Mouse (Mus musculus) midbrain, embryonic 10.5 days (tissue): ENCODE results near the gene Gucy1b2. TPM values are rescaled to one million over a fixed set of nuclear protein-coding genes. Genes with fewer than 3 reads are reported as not detected.

Source experiments
- DNase-seq: peaks from one replicate; pipeline ENCODE4 v3.0.0-alpha.2; 2017; ENCODE audit warnings: low spot score
- H3K27ac ChIP-seq: fragments of 300-500 bp; sonication (generic); replicated peaks from 2 replicates; pipeline ENCODE4 v1.5.1; 2016; ENCODE audit warnings: mild to moderate bottlenecking
- H3K27me3 ChIP-seq: fragments of 300-500 bp; sonication (generic); 2 replicates; pipeline ENCODE4 v1.6.1; 2016; ENCODE audit warnings: low read depth, mild to moderate bottlenecking; ENCODE audit not compliant: poor library complexity, severe bottlenecking
- H3K36me3 ChIP-seq: fragments of 300-500 bp; sonication (generic); 2 replicates; pipeline ENCODE4 v1.6.1; 2016; ENCODE audit warnings: mild to moderate bottlenecking, moderate library complexity
- H3K4me1 ChIP-seq: fragments of 300-500 bp; sonication (generic); 2 replicates; pipeline ENCODE4 v1.6.1; 2016
- H3K4me3 ChIP-seq: fragments of 300-500 bp; sonication (generic); 2 replicates; pipeline ENCODE4 v1.5.1; 2016; ENCODE audit warnings: mild to moderate bottlenecking, moderate library complexity
- H3K9me3 ChIP-seq: fragments of 300-500 bp; sonication (generic); replicated peaks from 2 replicates; pipeline ENCODE4 v1.6.1; 2016; ENCODE audit warnings: mild to moderate bottlenecking
- WGBS: fragments of 180-500 bp; shearing (Covaris S2); methylation state at CpG from one replicate; pipeline ENCODE4 v1.1.7; 2016; 5-methylcytosine and 5-hydroxymethylcytosine counted together
- polyA plus RNA-seq: library from polyadenylated mRNA; unstranded; fragments of >200 nt; fragmentation: Nextera tagmentation; extraction: Ambion mirVana; gene quantifications from 2 replicates; pipeline ENCODE4 v1.2.1, GENCODE M21; 2016

Gucy1b2 gene
- polyA plus RNA-seq, 1 experiment from 2014 or later, result 0.25 TPM

GRCm38 (mm10) chr14:62438236-62438635 is 17.9 kb downstream of the Gucy1b2 start:
- Histone ChIP-seq H3K27ac (no peak overlapping the region), H3K36me3 (no peaks in the 10 kb centered on the region), H3K27me3 (no peaks in the 10 kb centered on the region), H3K9me3 (no peaks in the 10 kb centered on the region), H3K4me1 (no peaks in the 10 kb centered on the region), H3K4me3 (no peak overlapping the region)
- WGBS, result 77% methylated on average over 4 of the region's 4 CpGs
- DNase-seq, result no peak

- Histone ChIP-seq H3K4me3 (no peak overlapping the region), H3K27me3 (no peaks in the 10 kb centered on the region), H3K27ac (no peak overlapping the region), H3K4me1 (no peaks in the 10 kb centered on the region), H3K9me3 (no peaks in the 10 kb centered on the region), H3K36me3 (no peaks in the 10 kb centered on the region)
- no peak for DNase-seq
- WGBS, result 91% methylated on average over 2 of the region's 2 CpGs
These were observed 18.3 kb downstream of the Gucy1b2 start for GRCm38 (mm10) chr14:62437806-62438205.

- H3K27me3 ChIP-seq, result no peaks in the 10 kb centered on the region
- no peak for DNase-seq
- H3K9me3 ChIP-seq, result no peaks in the 10 kb centered on the region
- WGBS, result 91% methylated on average over 2 of the region's 2 CpGs
- no peaks in the 10 kb centered on the region for H3K4me1 ChIP-seq
- no peaks in the 10 kb centered on the region for H3K36me3 ChIP-seq
- no peak overlapping the region for H3K4me3 ChIP-seq
- peak overlapping the region; percentile 33 for H3K27ac ChIP-seq
These were observed 30.8 kb downstream of the Gucy1b2 start for GRCm38 (mm10) chr14:62425277-62425691.

GRCm38 (mm10) chr14:62422265-62422664 is 33.8 kb downstream of the Gucy1b2 start:
- no peak overlapping the region for H3K27ac ChIP-seq
- 91% methylated on average over 4 of the region's 4 CpGs for WGBS
- no peaks in the 10 kb centered on the region for H3K27me3 ChIP-seq
- H3K4me1 ChIP-seq, result peaks cover under 1% of the 10 kb centered on the region; the same call in 1 of the 2 replicates
- H3K9me3 ChIP-seq, result no peaks in the 10 kb centered on the region
- no peak overlapping the region for H3K4me3 ChIP-seq
- no peaks in the 10 kb centered on the region for H3K36me3 ChIP-seq
- DNase-seq, result no peak

- no peaks in the 10 kb centered on the region for H3K27me3 ChIP-seq
- 91% methylated on average over 3 of the region's 3 CpGs for WGBS
- H3K4me1 ChIP-seq, result peaks cover 23% of the 10 kb centered on the region
- peak overlapping the region; percentile 47; the same call in 1 of the 2 replicates for H3K27ac ChIP-seq
- H3K4me3 ChIP-seq, result no peak overlapping the region
- no peaks in the 10 kb centered on the region for H3K36me3 ChIP-seq
- no peaks in the 10 kb centered on the region for H3K9me3 ChIP-seq
- no peak for DNase-seq
These were observed 38.6 kb downstream of the Gucy1b2 start for GRCm38 (mm10) chr14:62417501-62417900.

DNA sequence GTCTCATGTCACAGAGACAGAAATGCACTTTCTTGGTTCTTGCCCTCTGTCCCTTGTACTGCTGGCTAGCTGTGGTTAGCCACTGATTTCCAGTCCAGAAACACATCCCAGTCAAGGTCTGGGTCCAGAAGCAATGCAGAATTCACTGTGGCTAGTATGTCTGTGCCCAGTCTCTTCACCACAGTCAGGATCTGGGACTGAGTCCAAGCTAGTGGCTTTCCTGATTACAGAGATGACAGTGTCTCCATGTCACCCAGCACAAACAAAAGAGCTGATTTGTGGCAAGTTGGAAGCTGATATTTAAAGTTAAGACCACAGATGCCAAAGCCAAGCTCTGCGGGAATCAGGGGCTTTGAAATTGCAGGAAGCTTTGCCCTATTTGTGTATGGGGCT is 39.4 kb downstream of the Gucy1b2 start:
- H3K4me1 ChIP-seq, result peaks cover 23% of the 10 kb centered on the region
- H3K27ac ChIP-seq, result peak overlapping the region; percentile 47; the same call in 1 of the 2 replicates
- no peak for DNase-seq
- no peaks in the 10 kb centered on the region for H3K36me3 ChIP-seq
- no peak overlapping the region for H3K4me3 ChIP-seq
- H3K9me3 ChIP-seq, result no peaks in the 10 kb centered on the region
- no peaks in the 10 kb centered on the region for H3K27me3 ChIP-seq
- WGBS, result 64% methylated on average over 1 of the region's 1 CpGs

DNA sequence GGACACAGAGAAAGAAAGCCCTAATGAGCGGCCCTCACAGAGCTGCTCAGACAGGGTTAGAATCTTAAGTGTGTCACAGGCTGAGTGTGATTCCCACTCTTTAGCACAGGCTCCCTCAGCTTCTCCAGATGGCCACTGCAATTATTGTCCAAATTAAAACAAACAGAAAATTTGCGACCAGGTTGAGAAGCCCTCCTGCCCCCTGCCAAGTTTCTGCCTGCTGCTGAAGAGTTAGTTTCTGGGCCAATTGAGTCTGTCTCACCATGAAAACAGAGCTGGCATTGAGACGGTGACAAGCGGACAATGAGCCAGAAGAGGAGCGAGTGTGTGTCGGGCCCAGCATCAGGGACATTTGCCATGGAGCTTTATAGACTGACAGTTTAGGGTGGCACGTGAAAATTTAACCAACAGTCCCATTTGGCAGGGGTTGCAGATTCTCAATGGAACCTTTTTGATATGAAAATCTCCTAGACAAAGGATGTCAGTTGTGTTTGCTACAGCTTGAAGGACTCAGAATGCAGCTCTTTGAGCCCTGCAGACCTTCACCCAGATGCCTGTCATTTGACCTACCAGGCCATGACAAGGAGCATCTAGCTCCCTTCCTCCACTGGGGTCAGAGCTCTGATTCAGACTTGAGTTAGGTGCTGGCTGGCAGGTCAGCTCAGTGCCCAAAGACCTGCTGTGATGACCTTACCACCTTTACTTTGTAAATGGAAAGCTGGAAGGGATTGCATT is 39.9 kb downstream of the Gucy1b2 start:
- H3K9me3 ChIP-seq, result no peaks in the 10 kb centered on the region
- H3K36me3 ChIP-seq, result no peaks in the 10 kb centered on the region
- no peaks in the 10 kb centered on the region for H3K27me3 ChIP-seq
- WGBS, result 66% methylated on average over 7 of the region's 7 CpGs
- H3K4me3 ChIP-seq, result no peak overlapping the region
- peaks cover 23% of the 10 kb centered on the region for H3K4me1 ChIP-seq
- DNase-seq, result peak; percentile 40
- H3K27ac ChIP-seq, result peak overlapping the region; percentile 76

GRCm38 (mm10) chr14:62395346-62395745 is 60.7 kb downstream of the Gucy1b2 start:
- DNase-seq, result no peak
- H3K4me3 ChIP-seq, result no peak overlapping the region
- H3K9me3 ChIP-seq, result no peaks in the 10 kb centered on the region
- no peak overlapping the region for H3K27ac ChIP-seq
- WGBS, result 91% methylated on average over 2 of the region's 2 CpGs
- no peaks in the 10 kb centered on the region; the same call in 1 of the 2 replicates for H3K4me1 ChIP-seq
- H3K36me3 ChIP-seq, result no peaks in the 10 kb centered on the region
- no peaks in the 10 kb centered on the region for H3K27me3 ChIP-seq

GRCm38 (mm10) chr14:62392754-62393153 is 63.3 kb downstream of the Gucy1b2 start:
- DNase-seq, result no peak
- Histone ChIP-seq H3K27ac (no peak overlapping the region), H3K4me3 (no peak overlapping the region), H3K4me1 (peaks cover 15% of the 10 kb centered on the region), H3K36me3 (no peaks in the 10 kb centered on the region), H3K27me3 (no peaks in the 10 kb centered on the region), H3K9me3 (no peaks in the 10 kb centered on the region)
- 90% methylated on average over 4 of the region's 4 CpGs for WGBS

- no peaks in the 10 kb centered on the region for H3K9me3 ChIP-seq
- no peak overlapping the region for H3K4me3 ChIP-seq
- H3K4me1 ChIP-seq, result peaks cover 15% of the 10 kb centered on the region
- H3K36me3 ChIP-seq, result no peaks in the 10 kb centered on the region
- H3K27ac ChIP-seq, result peak overlapping the region; percentile 75
- 83% methylated on average over 9 of the region's 9 CpGs for WGBS
- no peaks in the 10 kb centered on the region for H3K27me3 ChIP-seq
- DNase-seq, result no peak
These were observed 66.2 kb downstream of the Gucy1b2 start for GRCm38 (mm10) chr14:62389729-62390536.

GRCm38 (mm10) chr14:62389064-62389728 is 66.9 kb downstream of the Gucy1b2 start:
- H3K9me3 ChIP-seq, result no peaks in the 10 kb centered on the region
- H3K27me3 ChIP-seq, result no peaks in the 10 kb centered on the region
- 56% methylated on average over 6 of the region's 6 CpGs for WGBS
- no peak overlapping the region for H3K4me3 ChIP-seq
- peaks cover 15% of the 10 kb centered on the region for H3K4me1 ChIP-seq
- no peaks in the 10 kb centered on the region for H3K36me3 ChIP-seq
- H3K27ac ChIP-seq, result peak overlapping the region; percentile 75
- peak; percentile 17 for DNase-seq

DNA sequence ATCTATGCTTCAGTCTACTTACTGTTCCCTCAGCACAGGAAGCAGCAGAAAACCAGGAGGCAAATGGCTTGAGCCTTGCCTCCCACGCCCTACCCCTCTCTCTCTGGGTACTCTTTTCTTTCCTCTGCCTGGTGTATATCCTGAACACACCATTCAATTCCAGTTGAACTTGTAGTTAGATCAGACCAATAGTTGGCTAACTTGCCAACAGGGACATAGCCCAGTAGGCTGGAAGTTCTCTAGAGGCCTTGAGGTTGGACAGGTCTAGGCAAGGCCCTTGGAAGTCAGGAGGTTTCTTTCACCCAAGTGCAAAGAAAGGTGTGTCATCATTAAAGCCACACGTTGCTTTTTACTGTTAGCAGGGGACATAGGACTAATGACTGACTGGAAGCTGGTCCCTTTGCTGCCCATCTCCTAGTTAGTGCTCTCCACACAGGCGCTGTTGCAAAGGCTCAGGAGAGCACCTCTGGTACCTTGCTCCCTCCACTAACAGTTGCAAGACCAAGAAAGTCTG is 72.2 kb downstream of the Gucy1b2 start:
- H3K27ac ChIP-seq, result no peak overlapping the region
- no peaks in the 10 kb centered on the region for H3K9me3 ChIP-seq
- DNase-seq, result no peak
- H3K36me3 ChIP-seq, result peaks cover 15% of the 10 kb centered on the region; the same call in 1 of the 2 replicates
- no peaks in the 10 kb centered on the region for H3K27me3 ChIP-seq
- H3K4me1 ChIP-seq, result peaks cover 1% of the 10 kb centered on the region; the same call in 1 of the 2 replicates
- 97% methylated on average over 3 of the region's 3 CpGs for WGBS
- no peak overlapping the region for H3K4me3 ChIP-seq
